Mouse (Mus musculus) right cerebral cortex, adult 18-20 months (tissue): ENCODE measurements at regions not wholly inside any gene's neighbourhood (a gene's known extent, or its start where the extent isn't known, plus 50 kb on each side); places are given as distances from the start of the nearest gene placed in this dataset.
A peak's percentile ranks its signal among the peaks of the same experiment; 100 is the strongest.

Experiments used
- DNase-seq: peaks from one replicate; pipeline ENCODE4 v3.0.0; 2022; ENCODE audit warnings: mixed read lengths

DNA sequence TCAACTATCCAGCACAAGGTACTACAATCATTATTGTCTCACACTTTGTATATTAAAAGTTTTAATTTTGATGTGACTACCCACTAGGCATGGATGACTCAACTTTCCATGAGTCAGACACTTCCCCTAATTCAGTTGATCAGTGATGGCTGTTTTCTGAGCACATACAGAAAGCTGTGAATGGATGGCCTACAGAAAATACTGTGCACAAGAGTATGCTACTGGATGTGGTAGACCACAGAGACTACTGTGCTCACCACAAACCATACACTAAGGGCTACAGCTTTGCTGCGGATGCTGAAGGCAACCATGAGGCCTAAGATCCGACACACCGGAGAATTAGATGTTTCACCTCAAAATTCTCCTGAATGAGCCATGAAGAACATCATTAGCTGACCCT lies 174.4 kb upstream of the March1 start:
- no peak for DNase-seq

DNA sequence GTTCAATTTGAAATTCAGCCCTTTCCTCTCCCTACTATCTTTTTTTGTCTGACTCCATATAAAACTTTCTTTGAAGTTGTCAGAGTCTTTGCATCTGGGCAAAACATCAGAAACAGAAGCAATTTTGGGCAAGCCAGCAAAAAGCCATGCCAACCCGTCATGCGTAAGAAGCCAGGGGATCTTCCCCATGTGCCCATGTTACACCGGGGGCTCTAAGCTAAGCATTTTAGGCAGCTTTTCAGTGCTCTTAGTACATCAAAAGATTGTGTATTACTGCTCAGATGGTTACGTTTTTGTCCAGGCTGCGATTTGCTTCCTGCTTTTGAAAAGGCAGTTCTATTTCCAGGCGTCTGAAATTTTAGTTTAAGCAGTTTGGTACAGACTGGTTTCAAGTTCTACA lies 196.8 kb upstream of the March1 start:
- no peak for DNase-seq

DNA sequence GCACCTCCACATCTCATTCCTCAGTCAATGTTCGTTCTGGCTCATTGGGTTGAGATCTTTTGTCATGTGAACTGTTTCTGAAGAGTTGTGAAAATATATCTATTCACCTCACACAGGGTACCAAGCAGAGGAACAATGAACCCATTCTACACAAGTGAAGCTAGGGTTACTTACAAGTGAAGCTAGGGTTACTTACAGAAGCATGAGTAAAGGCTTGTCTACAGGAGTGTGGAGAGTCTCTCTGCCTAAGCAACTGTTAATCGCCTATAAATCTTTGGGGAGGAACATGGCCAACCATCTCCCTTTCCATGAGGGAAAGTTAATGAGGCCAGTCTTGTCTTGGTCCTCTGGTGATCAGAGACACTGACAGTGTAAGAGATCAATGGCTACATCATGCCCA lies 199.8 kb upstream of the March1 start:
- no peak for DNase-seq

DNA sequence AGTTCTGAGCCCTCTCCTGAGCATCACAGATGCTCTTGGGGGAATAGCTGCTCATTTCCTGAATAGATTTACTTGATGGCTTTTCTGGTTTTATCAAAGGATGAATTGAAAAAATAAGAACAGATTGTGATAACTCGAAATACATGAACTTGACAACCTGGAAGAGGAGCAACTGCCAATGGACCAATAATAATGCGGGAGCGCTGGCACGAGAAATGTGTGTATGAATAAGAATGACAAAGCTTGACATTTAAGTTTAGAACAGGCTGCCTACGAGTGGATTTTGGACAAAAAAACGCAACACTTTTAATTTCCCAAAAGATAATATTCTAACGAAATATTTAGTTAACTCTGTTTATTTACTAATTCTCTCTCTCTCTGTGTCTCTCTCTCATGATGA lies 203.5 kb upstream of the March1 start:
- DNase-seq, result no peak

DNA sequence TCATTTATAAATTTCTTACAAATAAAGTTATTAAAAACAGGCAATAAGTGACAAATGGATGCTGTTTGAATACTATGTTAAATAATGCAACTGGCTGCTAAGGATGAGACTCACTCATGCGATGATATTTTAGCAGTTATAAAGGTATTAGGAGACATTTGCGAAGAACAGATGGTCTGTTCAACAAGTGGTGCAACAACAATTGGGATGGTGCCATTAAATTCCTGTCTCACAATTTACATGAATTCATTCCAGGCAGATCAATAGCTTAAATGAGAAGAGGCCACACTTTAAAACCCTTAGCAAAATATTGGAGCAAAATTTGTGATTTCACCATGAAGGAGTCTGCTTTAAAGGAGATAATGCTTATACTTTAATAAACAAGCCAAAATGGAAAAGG lies 205.4 kb upstream of the March1 start:
- DNase-seq, result no peak

DNA sequence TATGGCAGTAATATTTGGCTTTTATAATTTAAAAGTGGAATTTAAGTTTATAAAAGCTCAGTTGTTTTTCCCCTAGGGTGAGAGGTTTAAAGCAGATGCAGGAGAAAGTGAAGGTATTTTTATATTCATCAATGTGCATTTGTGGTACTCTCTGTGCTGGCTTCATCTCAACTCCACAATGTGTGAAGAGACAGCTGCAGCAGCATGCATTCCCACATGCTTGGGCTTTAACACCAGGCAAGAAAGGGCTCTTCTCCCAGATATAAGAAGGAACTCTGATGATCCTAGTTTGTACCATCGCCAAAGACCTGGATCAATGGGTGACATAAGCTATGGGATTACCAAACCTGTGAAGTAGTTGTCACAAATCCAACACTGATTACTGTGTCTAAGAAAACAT lies 221.9 kb upstream of the March1 start:
- DNase-seq, result peak; percentile 3

DNA sequence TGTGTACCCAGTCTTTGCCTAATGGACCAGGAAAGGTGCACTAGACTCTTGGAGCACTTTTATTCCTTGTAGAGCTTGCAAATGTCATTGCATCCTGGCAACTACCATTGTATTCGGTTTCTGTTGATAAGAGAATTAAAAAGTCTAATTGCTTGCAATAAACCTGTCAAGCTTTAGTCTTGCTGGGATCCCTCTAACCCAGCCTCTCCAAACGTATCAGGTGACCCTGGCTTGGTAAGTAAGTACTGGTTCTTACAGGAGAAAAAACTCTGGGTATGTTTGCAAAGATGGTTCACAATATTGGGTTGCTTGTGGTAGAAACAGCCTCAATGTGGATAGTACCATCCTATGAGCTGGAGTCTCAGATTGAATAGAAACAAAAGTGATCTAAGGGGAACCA lies 226.6 kb upstream of the BC030870 start:
- DNase-seq, result no peak

DNA sequence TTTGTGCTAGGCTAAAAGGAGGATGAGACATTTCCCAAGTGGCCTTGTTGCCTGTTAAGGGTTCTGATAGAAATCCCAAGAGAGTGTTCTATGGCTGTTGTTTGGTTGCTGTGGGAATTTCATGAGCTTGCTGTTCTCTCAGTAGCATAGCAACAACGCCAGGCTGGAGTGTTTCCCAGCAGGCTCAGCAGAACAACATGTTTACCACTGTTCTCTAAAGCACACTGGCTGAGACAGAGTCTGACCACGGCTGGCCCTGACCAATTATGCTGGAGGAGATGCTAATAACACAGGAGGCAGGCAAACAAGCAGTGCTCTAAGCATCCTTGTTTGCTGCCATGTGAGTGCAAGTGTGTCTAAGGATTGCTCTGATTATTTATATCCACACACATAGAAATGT lies 220.0 kb upstream of the BC030870 start:
- DNase-seq, result no peak

DNA sequence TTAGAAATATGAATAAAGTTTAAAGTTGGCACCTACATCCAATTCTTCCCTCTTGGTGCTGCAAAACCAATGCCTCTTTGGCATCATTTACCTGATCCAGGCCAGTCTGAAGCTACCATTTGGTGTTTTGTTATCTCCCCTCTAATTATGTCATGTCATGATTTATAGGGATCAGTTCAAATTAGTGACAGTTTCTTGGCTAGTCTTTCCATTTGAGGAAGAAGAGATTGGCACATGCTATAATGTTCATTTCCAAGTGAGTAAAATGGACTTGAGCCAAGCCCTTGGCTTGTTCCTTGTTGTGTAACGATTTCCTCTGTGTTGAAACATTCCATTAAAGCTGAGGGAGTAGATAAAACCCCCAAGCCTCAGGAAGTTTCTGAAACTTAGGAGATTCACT lies 201.8 kb upstream of the BC030870 start:
- DNase-seq, result no peak

DNA sequence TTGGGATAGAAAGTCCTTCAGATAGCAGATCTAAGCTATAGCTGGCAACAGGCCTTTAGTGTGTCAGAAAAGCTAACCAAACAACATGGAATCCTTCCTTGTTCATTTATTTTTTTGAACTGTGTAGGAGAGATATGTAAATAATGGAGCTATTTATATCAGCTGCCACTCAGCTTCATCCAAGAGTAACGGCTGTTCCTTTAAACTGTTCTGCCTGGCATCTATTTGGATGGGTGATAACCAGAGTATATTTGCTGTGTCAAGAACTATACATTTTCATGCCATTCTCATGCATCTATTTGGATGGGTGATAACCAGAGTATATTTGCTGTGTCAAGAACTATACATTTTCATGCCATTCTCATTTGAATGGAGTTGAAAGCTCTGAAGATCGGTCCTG lies 159.3 kb upstream of the BC030870 start:
- no peak for DNase-seq

DNA sequence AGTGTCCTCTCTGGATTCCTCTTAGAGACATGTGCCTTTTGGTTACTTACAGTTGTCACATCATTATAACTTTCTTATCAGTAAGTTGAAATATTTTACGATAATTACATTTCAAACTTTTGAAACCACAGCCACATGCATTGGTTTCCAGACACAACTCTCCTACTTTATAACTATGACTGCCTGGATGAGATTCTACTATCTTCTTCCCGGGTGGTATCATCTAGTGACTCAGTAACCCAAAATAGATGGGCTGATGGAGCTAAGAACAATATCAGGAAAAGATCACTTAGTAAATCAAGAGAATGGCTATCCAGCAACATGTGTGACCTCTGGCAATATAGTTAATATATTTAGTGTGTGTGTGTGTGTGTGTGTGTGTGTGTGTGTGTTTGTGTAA lies 151.0 kb upstream of the BC030870 start:
- DNase-seq, result no peak
